Mouse (Mus musculus) liver, adult 2 months (tissue): ENCODE measurements around the gene Dync1h1.

Source experiments
- CTCF ChIP-seq: fragments of 200-500 bp; IDR thresholded peaks from 2 replicates; pipeline ENCODE4 v1.5.1; 2011; ENCODE audit warnings: low read depth, low read length, control low read depth
- POLR2A ChIP-seq: fragments of 200-500 bp; IDR thresholded peaks from 2 replicates; pipeline ENCODE4 v1.6.1; 2011; ENCODE audit warnings: low read length, control low read depth; ENCODE audit not compliant: insufficient read depth; ENCODE audit errors: extremely low read depth

DNA sequence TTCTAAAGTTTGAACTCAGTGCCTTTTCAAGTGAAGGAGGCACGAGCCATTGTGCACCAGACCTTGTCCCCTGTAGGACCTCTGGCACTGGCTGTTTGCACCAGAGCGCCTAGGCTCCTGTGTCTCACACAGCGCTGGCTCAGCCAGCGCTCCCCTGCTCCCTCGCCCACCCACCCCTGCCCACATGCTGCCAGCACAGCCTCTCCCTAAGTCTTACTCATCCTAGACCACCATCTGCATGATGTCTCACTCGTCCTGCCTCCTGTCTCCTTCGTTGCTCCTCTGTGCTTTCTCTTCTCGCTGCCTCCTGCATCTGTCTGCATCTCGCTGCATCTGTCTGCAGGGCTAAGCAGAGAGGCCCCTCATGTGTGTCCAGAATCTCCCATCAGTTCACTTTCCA is 22.9 kb upstream of the Dync1h1 start:
- TF ChIP-seq CTCF (no peak), POLR2A (no peak)
